Mouse (Mus musculus) stomach, postnatal 0 days (tissue): ENCODE results near the gene Arhgap42.

ENCODE experiments used
- CTCF ChIP-seq: IDR thresholded peaks from 2 replicates; pipeline ENCODE4 v1.5.1; 2016; ENCODE audit warnings: antibody characterized with exemption, low read depth, mild to moderate bottlenecking, moderate library complexity
- EP300 ChIP-seq: optimal IDR thresholded peaks from 2 replicates; pipeline ENCODE3; 2016; ENCODE audit warnings: antibody characterized with exemption

- TF ChIP-seq CTCF (no peak), EP300 (no peak)
Measured at GRCm38 (mm10) chr9:9245994-9246393, 7.1 kb upstream of the Arhgap42 start.
